Mouse (Mus musculus) liver, postnatal 0 days (tissue): ENCODE measurements around the gene Gm17268.

Experiments
- CTCF ChIP-seq: sonication (generic); IDR thresholded peaks from 2 replicates; pipeline ENCODE4 v1.5.1; 2016; ENCODE audit warnings: antibody characterized with exemption, low read depth
- EP300 ChIP-seq: IDR thresholded peaks from 2 replicates; pipeline ENCODE4 v1.6.1; 2016; ENCODE audit warnings: antibody characterized with exemption, low read depth, mild to moderate bottlenecking

DNA sequence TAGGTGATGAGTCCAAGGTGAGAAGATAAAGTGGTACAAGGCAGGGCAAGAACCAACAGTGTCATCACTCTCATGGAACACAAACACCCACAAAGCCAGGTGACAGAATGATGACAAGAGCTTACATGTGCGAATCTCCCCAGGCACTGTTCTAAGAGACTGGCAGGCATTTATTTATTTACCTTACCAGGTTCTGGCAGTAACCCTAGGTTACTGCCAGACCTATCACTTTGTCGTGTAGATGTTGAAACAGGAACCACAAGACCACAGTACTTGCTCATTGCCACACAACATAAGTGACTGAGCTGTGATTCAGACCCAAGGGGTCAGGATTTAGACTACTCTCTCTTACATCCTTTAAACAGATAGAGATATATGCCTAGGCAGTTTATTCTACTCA is 23.3 kb downstream of the Gm17268 start:
- TF ChIP-seq CTCF: no peak
- no peak for TF ChIP-seq EP300
